Mouse (Mus musculus) megakaryocyte, embryonic 14.5 days (primary cell): ENCODE data around the gene Pold1. TPM values are rescaled to one million over a fixed set of nuclear protein-coding genes. Genes with fewer than 3 reads are reported as not detected.

Source experiments
- H3K27me3 ChIP-seq: replicated peaks from 2 replicates; pipeline ENCODE3; 2012; ENCODE audit warnings: inconsistent platforms
- H3K36me3 ChIP-seq: replicated peaks from 2 replicates; pipeline ENCODE3; 2012; ENCODE audit warnings: low read length, inconsistent platforms, mixed read lengths
- H3K4me1 ChIP-seq: 2 replicates; pipeline ENCODE4 v1.6.1; 2012; ENCODE audit warnings: inconsistent platforms
- H3K4me3 ChIP-seq: replicated peaks from 2 replicates; pipeline ENCODE3; 2012; ENCODE audit warnings: moderate library complexity, mild to moderate bottlenecking, inconsistent platforms
- H3K9me3 ChIP-seq: 2 replicates; pipeline ENCODE4 v1.6.1; 2012; ENCODE audit warnings: inconsistent platforms
- FLI1 ChIP-seq: IDR thresholded peaks from 2 replicates; pipeline ENCODE4 v1.6.1; 2012; ENCODE audit warnings: low read length, inconsistent platforms, mixed read lengths
- GATA1 ChIP-seq: IDR thresholded peaks from 3 replicates; pipeline ENCODE4 v1.6.1; 2012; ENCODE audit warnings: mixed read lengths, low read length, inconsistent platforms, borderline replicate concordance
- polyA plus RNA-seq: library from polyadenylated mRNA; stranded (reverse); fragments of >175 nt; gene quantifications from 2 replicates; pipeline ENCODE4 v1.2.3, GENCODE M21; 2012; ENCODE audit warnings: low replicate concordance; ENCODE audit not compliant: insufficient read depth

Gene Pold1
- polyA plus RNA-seq, 1 experiment = 61.8 TPM

DNA sequence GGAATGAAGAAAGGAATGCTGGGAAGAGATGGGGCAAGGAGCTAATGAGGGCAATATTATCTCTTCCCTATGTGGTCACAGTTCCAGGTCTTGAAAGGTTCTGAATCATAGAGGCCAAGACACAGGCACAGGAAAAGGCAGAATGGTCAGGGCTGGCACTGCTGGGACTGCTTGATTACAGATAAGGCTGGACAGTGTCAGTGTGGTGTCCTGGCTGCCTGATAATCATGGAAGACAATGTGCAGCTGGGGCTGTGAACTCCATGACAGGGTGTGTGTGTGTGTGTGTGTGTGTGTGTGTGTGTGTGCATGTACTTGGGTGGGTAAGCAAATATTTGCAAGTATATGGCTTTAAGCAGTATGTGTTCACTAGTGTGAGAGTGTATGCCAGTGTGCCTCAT lies 41.2 kb downstream of the Pold1 start:
- TF ChIP-seq FLI1 (no peak), GATA1 (peak; percentile 36; the same call in 1 of the 3 replicates)
- Histone ChIP-seq H3K36me3 (no peaks in the 10 kb centered on the region), H3K27me3 (peaks cover 57% of the 10 kb centered on the region)

DNA sequence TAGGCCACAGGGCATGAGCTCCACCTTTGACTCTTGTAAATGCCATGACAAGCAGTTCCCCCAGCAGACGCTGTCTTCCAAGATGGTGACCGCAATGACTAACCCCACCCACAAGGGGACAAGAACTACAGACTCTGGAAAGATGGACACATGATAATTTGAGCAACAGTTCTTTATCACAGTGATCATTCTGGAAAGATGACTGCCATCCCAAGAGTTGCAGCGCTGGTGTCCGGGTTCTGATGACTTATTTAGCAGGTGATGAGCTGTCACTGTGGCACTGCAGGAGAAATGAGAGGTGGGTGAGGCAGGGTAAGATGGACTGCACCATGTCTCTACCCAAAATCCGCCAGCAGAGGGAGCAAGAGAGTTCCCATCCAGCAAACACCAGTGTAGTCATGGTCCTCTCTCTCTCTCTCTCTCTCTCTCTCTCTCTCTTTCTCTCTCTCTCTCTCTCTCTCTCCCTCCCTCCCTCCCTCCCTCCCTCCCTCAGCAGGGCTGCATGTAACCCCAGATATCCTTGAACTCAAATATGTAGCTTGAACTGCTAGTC lies 47.0 kb downstream of the Pold1 start:
- H3K4me3 ChIP-seq = no peak overlapping the region
- H3K27me3 ChIP-seq = peaks cover 38% of the 10 kb centered on the region
- H3K36me3 ChIP-seq = no peaks in the 10 kb centered on the region

More for the DNA sequence above, 41.2 kb downstream of the Pold1 start:
- Histone ChIP-seq H3K4me3 (peak overlapping the region; percentile 9), H3K9me3 (peaks cover 21% of the 10 kb centered on the region), H3K4me1 (peaks cover 52% of the 10 kb centered on the region)

DNA sequence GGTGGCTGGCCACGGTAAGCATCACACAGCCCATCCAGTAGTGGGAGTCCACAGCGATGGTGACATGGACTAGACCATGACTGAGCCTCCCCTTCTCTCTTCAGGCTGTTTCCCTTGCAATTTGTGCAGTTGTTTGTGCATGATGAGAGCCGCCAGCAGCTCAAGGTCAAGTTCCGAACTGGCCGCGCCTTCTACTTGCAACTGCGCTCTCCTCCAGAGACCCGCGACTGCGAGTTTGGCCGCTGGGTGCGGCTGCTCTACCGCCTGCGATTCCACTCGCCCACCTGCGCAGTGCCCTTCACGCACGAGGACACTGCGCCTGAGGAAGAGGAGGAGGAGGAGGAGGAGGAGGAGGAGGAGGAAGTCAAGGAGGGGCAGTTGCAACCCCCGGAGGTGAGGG lies 48.6 kb downstream of the Pold1 start:
- Histone ChIP-seq H3K9me3 (peaks cover 9% of the 10 kb centered on the region), H3K27me3 (peaks cover 28% of the 10 kb centered on the region), H3K4me3 (no peak overlapping the region), H3K36me3 (no peaks in the 10 kb centered on the region), H3K4me1 (peaks cover 31% of the 10 kb centered on the region)
- TF ChIP-seq GATA1 (no peak), FLI1 (no peak)

More for the DNA sequence above, 47.0 kb downstream of the Pold1 start:
- TF ChIP-seq GATA1 = no peak
- no peak for TF ChIP-seq FLI1
- Histone ChIP-seq H3K4me1 (peaks cover 28% of the 10 kb centered on the region), H3K9me3 (peaks cover 13% of the 10 kb centered on the region)

DNA sequence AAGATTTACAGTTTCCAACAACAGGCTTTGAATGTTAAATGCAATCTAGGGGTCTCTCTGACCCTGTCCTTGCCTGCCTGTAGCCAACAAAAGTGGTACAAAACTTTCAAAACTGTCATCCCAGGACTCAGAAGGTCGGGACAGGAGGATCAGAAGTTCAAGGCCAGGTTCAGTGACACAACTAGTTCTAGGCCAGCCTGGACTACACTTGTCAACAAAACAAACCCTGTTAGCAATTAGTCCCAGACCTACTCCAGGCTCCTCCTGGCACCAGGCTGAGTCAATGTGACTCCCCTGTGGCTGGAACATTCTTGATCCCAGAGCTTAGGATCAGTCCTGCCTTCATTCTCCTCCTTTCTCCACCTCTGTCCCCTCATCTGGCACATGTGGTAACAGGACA lies 49.7 kb downstream of the Pold1 start:
- TF ChIP-seq FLI1 = no peak
- no peak for TF ChIP-seq GATA1
- Histone ChIP-seq H3K4me1 (peaks cover 37% of the 10 kb centered on the region), H3K36me3 (peaks cover 9% of the 10 kb centered on the region), H3K27me3 (peaks cover 23% of the 10 kb centered on the region), H3K4me3 (no peak overlapping the region), H3K9me3 (no peaks in the 10 kb centered on the region)

GRCm38 (mm10) chr7:44497361-44498055 lies 51.1 kb downstream of the Pold1 start:
- Histone ChIP-seq H3K36me3 (peaks cover 23% of the 10 kb centered on the region), H3K4me1 (peaks cover 36% of the 10 kb centered on the region), H3K9me3 (no peaks in the 10 kb centered on the region), H3K27me3 (peaks cover 14% of the 10 kb centered on the region), H3K4me3 (peak overlapping the region; percentile 95)
- TF ChIP-seq GATA1 (no peak), FLI1 (no peak)

- peaks cover 37% of the 10 kb centered on the region for H3K4me1 ChIP-seq
- H3K9me3 ChIP-seq = no peaks in the 10 kb centered on the region
- peaks cover 14% of the 10 kb centered on the region for H3K27me3 ChIP-seq
- H3K4me3 ChIP-seq = peak overlapping the region; percentile 95
- peaks cover 31% of the 10 kb centered on the region for H3K36me3 ChIP-seq
- no peak for TF ChIP-seq FLI1
- no peak for TF ChIP-seq GATA1
These were observed 51.9 kb downstream of the Pold1 start for GRCm38 (mm10) chr7:44496771-44497109.

GRCm38 (mm10) chr7:44495992-44496770 lies 52.5 kb downstream of the Pold1 start, which contains the start of the genes Emc10 and Fam71e1:
Gene Emc10, minus strand, starts transcription at chr7:44496529.
Gene Fam71e1, plus strand, starts transcription at chr7:44496581.
- H3K4me3 ChIP-seq = peak within 1 kb of the TSS; percentile 95
- peaks cover 37% of the 10 kb centered on the region for H3K36me3 ChIP-seq
- peaks cover 14% of the 10 kb centered on the region for H3K27me3 ChIP-seq
- TF ChIP-seq FLI1 (no peak), GATA1 (no peak)
- peaks cover 32% of the 10 kb centered on the region for H3K4me1 ChIP-seq
- H3K9me3 ChIP-seq = no peaks in the 10 kb centered on the region

DNA sequence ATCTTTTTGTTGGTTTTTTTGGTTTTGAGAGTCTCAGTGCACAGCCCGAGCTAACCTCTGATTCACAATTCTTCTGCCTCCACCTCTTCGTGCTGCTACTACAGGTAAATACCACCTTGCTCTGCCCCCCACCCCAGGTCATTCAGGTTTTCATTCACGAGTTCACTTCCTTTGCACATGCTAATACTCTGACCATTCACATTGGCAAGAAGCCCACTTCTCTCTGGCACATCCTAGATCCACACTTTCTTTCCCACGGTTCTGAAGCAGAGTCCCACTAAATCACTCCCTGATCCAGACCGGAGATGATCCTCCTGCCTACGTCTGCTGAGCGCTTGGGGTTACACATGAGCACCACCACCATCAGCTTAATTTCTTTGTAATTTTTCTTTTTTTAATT lies 53.6 kb downstream of the Pold1 start:
- Histone ChIP-seq H3K27me3 (peaks cover 10% of the 10 kb centered on the region), H3K4me3 (peak overlapping the region; percentile 95), H3K36me3 (peaks cover 48% of the 10 kb centered on the region), H3K9me3 (no peaks in the 10 kb centered on the region), H3K4me1 (peaks cover 41% of the 10 kb centered on the region)
- TF ChIP-seq GATA1 = no peak
- TF ChIP-seq FLI1 = no peak

- H3K27me3 ChIP-seq = peaks cover 6% of the 10 kb centered on the region
- H3K9me3 ChIP-seq = no peaks in the 10 kb centered on the region
- TF ChIP-seq GATA1 (no peak), FLI1 (no peak)
- H3K4me3 ChIP-seq = peak overlapping the region; percentile 19
- H3K4me1 ChIP-seq = peaks cover 45% of the 10 kb centered on the region
- peaks cover 52% of the 10 kb centered on the region for H3K36me3 ChIP-seq
These were observed 54.0 kb downstream of the Pold1 start for GRCm38 (mm10) chr7:44494681-44495080.

GRCm38 (mm10) chr7:44492166-44492826 lies 56.4 kb downstream of the Pold1 start:
- TF ChIP-seq GATA1 (no peak), FLI1 (no peak)
- Histone ChIP-seq H3K4me1 (peaks cover 53% of the 10 kb centered on the region), H3K27me3 (no peaks in the 10 kb centered on the region), H3K4me3 (no peak overlapping the region), H3K9me3 (no peaks in the 10 kb centered on the region), H3K36me3 (peaks cover 72% of the 10 kb centered on the region)
